Mouse (Mus musculus): Measurements from ENCODE around the gene Gba2. TPM values are rescaled to one million over a fixed set of nuclear protein-coding genes. Genes with fewer than 3 reads are reported as not detected.

Gba2 gene
- polyA plus RNA-seq, 1 experiment from 2014 or later = 16.7 TPM

GRCm38 (mm10) chr4:43580721-43581120 is 2.0 kb upstream of the Gba2 start:
- 97% methylated on average over 5 of the region's 5 CpGs for WGBS
- ATAC-seq (ENCODE audit: insufficient number of reproducible peaks, insufficient read depth, low FRiP score, low read depth) = no peak
- H3K27ac ChIP-seq (replicated peaks in 1 of 2; ENCODE audit: control insufficient read depth in 1 of 2, insufficient read depth in 1 of 2, low read depth in 2 of 2, low read length in 2 of 2) = no peak overlapping the region

GRCm38 (mm10) chr4:43579731-43580130 is 1.1 kb upstream of the Gba2 start:
- H3K36me3 ChIP-seq (ENCODE audit: control insufficient read depth, insufficient read depth, low read length) = peaks cover 52% of the 10 kb centered on the region
- peak overlapping the region; percentile 80 for H3K9ac ChIP-seq (ENCODE audit: low read length)
- H3K4me2 ChIP-seq (ENCODE audit: low read length) = peak overlapping the region; percentile 95
- WGBS = 83% methylated on average over 6 of the region's 6 CpGs
- H3K27me3 ChIP-seq (ENCODE audit: control insufficient read depth, insufficient read depth, low read length) = no peaks in the 10 kb centered on the region
- no peaks in the 10 kb centered on the region for H3K9me3 ChIP-seq (ENCODE audit: control insufficient read depth, low read length)
- peak overlapping the region; percentile 86 to 88; a peak in 3 of 4 replicates for H3K4me3 ChIP-seq (ENCODE audit: control insufficient read depth in 1 of 2, insufficient read depth in 1 of 2, low read depth in 1 of 2, low read length in 2 of 2)
- H3K4me1 ChIP-seq (ENCODE audit: control insufficient read depth in 2 of 2, insufficient read depth in 2 of 2, low read length in 2 of 2) = peaks cover 14 to 31% of the 10 kb centered on the region in 2 experiments
- ATAC-seq (ENCODE audit: insufficient number of reproducible peaks, insufficient read depth, low FRiP score, low read depth) = no peak
- no peak overlapping the region for H3K27ac ChIP-seq (replicated peaks in 1 of 2; ENCODE audit: control insufficient read depth in 1 of 2, insufficient read depth in 1 of 2, low read depth in 2 of 2, low read length in 2 of 2)

More at GRCm38 (mm10) chr4:43580721-43581120, 2.0 kb upstream of the Gba2 start:
- Histone ChIP-seq H3K9ac (ENCODE audit: low read length) (no peak overlapping the region), H3K36me3 (ENCODE audit: control insufficient read depth, insufficient read depth, low read length) (peaks cover 45% of the 10 kb centered on the region), H3K4me3 (ENCODE audit: control insufficient read depth in 1 of 2, insufficient read depth in 1 of 2, low read depth in 1 of 2, low read length in 2 of 2) (no peak overlapping the region), H3K27me3 (ENCODE audit: control insufficient read depth, insufficient read depth, low read length) (no peaks in the 10 kb centered on the region), H3K4me2 (ENCODE audit: low read length) (no peak overlapping the region), H3K9me3 (ENCODE audit: control insufficient read depth, low read length) (no peaks in the 10 kb centered on the region), H3K4me1 (ENCODE audit: control insufficient read depth in 2 of 2, insufficient read depth in 2 of 2, low read length in 2 of 2) (peaks cover 14 to 32% of the 10 kb centered on the region in 2 experiments)

- no peak for ATAC-seq (ENCODE audit: insufficient number of reproducible peaks, insufficient read depth, low FRiP score, low read depth)
- peaks cover 14 to 30% of the 10 kb centered on the region in 2 experiments for H3K4me1 ChIP-seq (ENCODE audit: control insufficient read depth in 2 of 2, insufficient read depth in 2 of 2, low read length in 2 of 2)
- 4% methylated on average over 10 of the region's 10 CpGs for WGBS
- no peaks in the 10 kb centered on the region for H3K9me3 ChIP-seq (ENCODE audit: control insufficient read depth, low read length)
- H3K27me3 ChIP-seq (ENCODE audit: control insufficient read depth, insufficient read depth, low read length) = no peaks in the 10 kb centered on the region
- peak overlapping the region; percentile 95 for H3K4me2 ChIP-seq (ENCODE audit: low read length)
- peak overlapping the region; percentile 78 to 91; a peak in 3 of 4 replicates for H3K27ac ChIP-seq (replicated peaks in 1 of 2; ENCODE audit: control insufficient read depth in 1 of 2, insufficient read depth in 1 of 2, low read depth in 2 of 2, low read length in 2 of 2)
- peaks cover 54% of the 10 kb centered on the region for H3K36me3 ChIP-seq (ENCODE audit: control insufficient read depth, insufficient read depth, low read length)
- peak overlapping the region; percentile 86 to 88 for H3K4me3 ChIP-seq (ENCODE audit: control insufficient read depth in 1 of 2, insufficient read depth in 1 of 2, low read depth in 1 of 2, low read length in 2 of 2)
- peak overlapping the region; percentile 80 for H3K9ac ChIP-seq (ENCODE audit: low read length)
Observed at GRCm38 (mm10) chr4:43579256-43579655, 583 bp upstream of the Gba2 start.

GRCm38 (mm10) chr4:43577237-43577881 is 1.3 kb downstream of the Gba2 start:
- Histone ChIP-seq H3K4me3 (ENCODE audit: control insufficient read depth in 1 of 2, insufficient read depth in 1 of 2, low read depth in 1 of 2, low read length in 2 of 2) (peak overlapping the region; percentile 86 to 88), H3K9ac (ENCODE audit: low read length) (peak overlapping the region; percentile 80), H3K27me3 (ENCODE audit: control insufficient read depth, insufficient read depth, low read length) (no peaks in the 10 kb centered on the region), H3K4me2 (ENCODE audit: low read length) (peak overlapping the region; percentile 95), H3K27ac (replicated peaks in 1 of 2; ENCODE audit: control insufficient read depth in 1 of 2, insufficient read depth in 1 of 2, low read depth in 2 of 2, low read length in 2 of 2) (no peak overlapping the region), H3K4me1 (ENCODE audit: control insufficient read depth in 2 of 2, insufficient read depth in 2 of 2, low read length in 2 of 2) (peaks cover 14 to 30% of the 10 kb centered on the region in 2 experiments), H3K9me3 (ENCODE audit: control insufficient read depth, low read length) (no peaks in the 10 kb centered on the region), H3K36me3 (ENCODE audit: control insufficient read depth, insufficient read depth, low read length) (peaks cover 55% of the 10 kb centered on the region)
- 30% methylated on average over 8 of the region's 8 CpGs for WGBS
- ATAC-seq (ENCODE audit: insufficient number of reproducible peaks, insufficient read depth, low FRiP score, low read depth) = no peak

- WGBS = 54% methylated on average over 2 of the region's 2 CpGs
- no peak overlapping the region for H3K4me2 ChIP-seq (ENCODE audit: low read length)
- H3K9ac ChIP-seq (ENCODE audit: low read length) = no peak overlapping the region
- ATAC-seq (ENCODE audit: insufficient number of reproducible peaks, insufficient read depth, low FRiP score, low read depth) = no peak
- peaks cover 14 to 30% of the 10 kb centered on the region in 2 experiments for H3K4me1 ChIP-seq (ENCODE audit: control insufficient read depth in 2 of 2, insufficient read depth in 2 of 2, low read length in 2 of 2)
- H3K9me3 ChIP-seq (ENCODE audit: control insufficient read depth, low read length) = no peaks in the 10 kb centered on the region
- no peaks in the 10 kb centered on the region for H3K27me3 ChIP-seq (ENCODE audit: control insufficient read depth, insufficient read depth, low read length)
- no peak overlapping the region for H3K4me3 ChIP-seq (ENCODE audit: control insufficient read depth in 1 of 2, insufficient read depth in 1 of 2, low read depth in 1 of 2, low read length in 2 of 2)
- H3K27ac ChIP-seq (replicated peaks in 1 of 2; ENCODE audit: control insufficient read depth in 1 of 2, insufficient read depth in 1 of 2, low read depth in 2 of 2, low read length in 2 of 2) = no peak overlapping the region
- H3K36me3 ChIP-seq (ENCODE audit: control insufficient read depth, insufficient read depth, low read length) = peaks cover 55% of the 10 kb centered on the region
Observed at GRCm38 (mm10) chr4:43575356-43575755, 3.3 kb downstream of the Gba2 start.

GRCm38 (mm10) chr4:43573561-43573960 is 5.1 kb downstream of the Gba2 start:
- H3K4me3 ChIP-seq (ENCODE audit: control insufficient read depth in 1 of 2, insufficient read depth in 1 of 2, low read depth in 1 of 2, low read length in 2 of 2) = no peak overlapping the region
- no peak overlapping the region for H3K9ac ChIP-seq (ENCODE audit: low read length)
- no peak overlapping the region for H3K27ac ChIP-seq (replicated peaks in 1 of 2; ENCODE audit: control insufficient read depth in 1 of 2, insufficient read depth in 1 of 2, low read depth in 2 of 2, low read length in 2 of 2)
- ATAC-seq (ENCODE audit: insufficient number of reproducible peaks, insufficient read depth, low FRiP score, low read depth) = no peak
- peaks cover 12 to 24% of the 10 kb centered on the region in 2 experiments for H3K4me1 ChIP-seq (ENCODE audit: control insufficient read depth in 2 of 2, insufficient read depth in 2 of 2, low read length in 2 of 2)
- no peaks in the 10 kb centered on the region for H3K27me3 ChIP-seq (ENCODE audit: control insufficient read depth, insufficient read depth, low read length)
- WGBS = 78% methylated on average over 4 of the region's 4 CpGs
- no peaks in the 10 kb centered on the region for H3K9me3 ChIP-seq (ENCODE audit: control insufficient read depth, low read length)
- H3K36me3 ChIP-seq (ENCODE audit: control insufficient read depth, insufficient read depth, low read length) = peaks cover 69% of the 10 kb centered on the region
- H3K4me2 ChIP-seq (ENCODE audit: low read length) = no peak overlapping the region

GRCm38 (mm10) chr4:43571395-43572045 is 7.2 kb downstream of the Gba2 start:
- H3K9ac ChIP-seq (ENCODE audit: low read length) = no peak overlapping the region
- H3K9me3 ChIP-seq (ENCODE audit: control insufficient read depth, low read length) = no peaks in the 10 kb centered on the region
- peaks cover 87% of the 10 kb centered on the region for H3K36me3 ChIP-seq (ENCODE audit: control insufficient read depth, insufficient read depth, low read length)
- WGBS = 81% methylated on average over 6 of the region's 6 CpGs
- peaks cover 2 to 9% of the 10 kb centered on the region in 2 experiments for H3K4me1 ChIP-seq (ENCODE audit: control insufficient read depth in 2 of 2, insufficient read depth in 2 of 2, low read length in 2 of 2)
- no peak overlapping the region for H3K27ac ChIP-seq (replicated peaks in 1 of 2; ENCODE audit: control insufficient read depth in 1 of 2, insufficient read depth in 1 of 2, low read depth in 2 of 2, low read length in 2 of 2)
- ATAC-seq (ENCODE audit: insufficient number of reproducible peaks, insufficient read depth, low FRiP score, low read depth) = no peak
- no peak overlapping the region for H3K4me3 ChIP-seq (ENCODE audit: control insufficient read depth in 1 of 2, insufficient read depth in 1 of 2, low read depth in 1 of 2, low read length in 2 of 2)
- H3K27me3 ChIP-seq (ENCODE audit: control insufficient read depth, insufficient read depth, low read length) = no peaks in the 10 kb centered on the region
- H3K4me2 ChIP-seq (ENCODE audit: low read length) = no peak overlapping the region

Measured in heart, embryonic 14.5 days (tissue).